Mouse (Mus musculus) heart, adult 8-10 months (tissue): ENCODE results near the gene Hist1h3b. TPM values are rescaled to one million over a fixed set of nuclear protein-coding genes. Genes with fewer than 3 reads are reported as not detected.
"Not testable (repeated sequence)": the region's sequence is repeated elsewhere in the genome, so short reads cannot be mapped to it uniquely, and the experiment has no call there.

Experiments used
- DNase-seq: peaks from one replicate; pipeline ENCODE4 v3.0.0; 2022; ENCODE audit warnings: low spot score
- total RNA-seq, 4 experiments: library from RNA; stranded (reverse); gene quantifications; 2 replicates each; pipeline ENCODE4 v1.2.4; 2022

Hist1h3b gene
- total RNA-seq, result 10 to 100 TPM in 1 of 4 experiments, 1 to 10 TPM in 3; 2.4 to 16.9 (median 4.5) TPM

GRCm38 (mm10) chr13:23752067-23752741 lies at the start of gene Hist1h3b:
Gene Hist1h3b (plus strand): TSS chr13:23752267.
- DNase-seq, result peak; percentile 78

DNA sequence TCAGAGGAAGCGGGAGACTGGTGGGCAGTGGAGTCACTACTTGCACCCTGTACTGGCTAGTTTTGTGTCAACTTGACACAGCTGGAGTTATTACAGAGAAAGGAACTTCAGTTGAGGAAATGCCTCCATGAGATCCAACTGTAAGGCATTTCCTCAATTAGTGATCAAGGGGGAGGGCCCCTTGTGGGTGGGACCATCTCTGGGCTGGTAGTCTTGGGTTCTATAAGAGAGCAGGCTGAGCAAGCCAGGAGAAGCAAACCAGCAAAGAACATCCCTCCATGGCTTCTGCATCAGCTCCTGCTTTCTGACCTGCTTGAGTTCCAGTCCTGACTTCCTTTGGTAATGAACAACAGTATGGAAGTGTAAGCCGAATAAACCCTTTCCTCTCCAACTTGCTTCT lies 49.3 kb upstream of the Hist1h3b start:
- DNase-seq, result not testable (repeated sequence)

- no peak for DNase-seq
These were observed 46.2 kb upstream of the Hist1h3b start for GRCm38 (mm10) chr13:23705751-23706356.

DNA sequence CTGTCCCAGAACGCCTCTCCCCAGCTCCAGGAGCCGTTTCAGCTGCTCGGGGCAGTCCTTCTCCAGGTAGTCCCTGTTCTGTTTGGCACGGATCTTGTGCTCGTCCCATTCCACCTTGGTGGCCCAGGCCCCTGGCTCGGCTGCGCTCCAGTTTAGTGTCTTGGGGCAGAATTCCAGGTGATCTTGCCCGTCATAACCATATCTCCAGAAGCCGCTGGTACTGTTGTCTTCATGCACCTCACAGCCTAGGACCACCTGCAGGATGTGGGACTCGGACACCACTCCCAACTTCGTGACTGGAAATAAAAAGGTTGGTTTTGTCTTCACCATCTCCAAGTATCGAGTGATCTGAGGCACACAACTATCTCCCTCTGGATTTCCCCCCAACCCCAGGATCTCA lies 45.3 kb upstream of the Hist1h3b start:
- DNase-seq, result no peak

- no peak for DNase-seq
These were observed 44.0 kb upstream of the Hist1h3b start for GRCm38 (mm10) chr13:23708041-23708440.

- DNase-seq, result no peak
These were observed 43.4 kb upstream of the Hist1h3b start for GRCm38 (mm10) chr13:23708654-23709053.

DNA sequence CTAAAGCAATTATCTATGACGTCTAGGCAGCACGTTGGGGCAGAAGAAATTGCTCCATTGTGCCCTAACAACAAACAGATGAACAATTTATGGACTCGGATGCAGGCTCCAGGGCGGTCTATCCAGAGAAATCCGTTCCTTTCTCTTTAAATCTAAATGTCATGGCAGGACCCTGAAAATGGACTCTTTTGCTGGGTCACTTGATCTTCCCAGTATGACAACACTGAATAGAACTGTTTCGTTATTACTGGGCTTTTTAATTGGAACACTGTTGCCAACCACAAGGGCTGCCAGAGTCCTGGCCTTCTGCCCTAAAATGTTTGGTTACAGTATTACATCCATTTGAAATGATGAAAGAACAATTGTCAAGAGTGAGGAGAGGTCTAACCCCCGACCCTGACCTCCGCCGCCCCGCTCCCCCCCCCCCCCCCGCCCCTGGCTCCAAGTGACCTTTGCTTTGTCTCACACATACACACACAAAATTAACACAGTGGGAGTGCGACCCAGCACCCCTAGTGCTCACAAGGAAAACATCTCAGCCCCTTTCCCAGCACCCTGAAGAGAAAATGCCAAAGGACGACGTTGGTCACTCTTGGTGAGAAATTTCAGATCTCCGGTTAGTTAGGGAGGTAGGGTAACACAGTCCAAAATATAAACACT lies 42.2 kb upstream of the Hist1h3b start:
- DNase-seq, result no peak

- peak; percentile 56 for DNase-seq
These were observed 41.5 kb upstream of the Hist1h3b start, which contains the start of gene Hfe for GRCm38 (mm10) chr13:23710374-23711089. Gene Hfe (minus strand): TSS chr13:23710854.

DNA sequence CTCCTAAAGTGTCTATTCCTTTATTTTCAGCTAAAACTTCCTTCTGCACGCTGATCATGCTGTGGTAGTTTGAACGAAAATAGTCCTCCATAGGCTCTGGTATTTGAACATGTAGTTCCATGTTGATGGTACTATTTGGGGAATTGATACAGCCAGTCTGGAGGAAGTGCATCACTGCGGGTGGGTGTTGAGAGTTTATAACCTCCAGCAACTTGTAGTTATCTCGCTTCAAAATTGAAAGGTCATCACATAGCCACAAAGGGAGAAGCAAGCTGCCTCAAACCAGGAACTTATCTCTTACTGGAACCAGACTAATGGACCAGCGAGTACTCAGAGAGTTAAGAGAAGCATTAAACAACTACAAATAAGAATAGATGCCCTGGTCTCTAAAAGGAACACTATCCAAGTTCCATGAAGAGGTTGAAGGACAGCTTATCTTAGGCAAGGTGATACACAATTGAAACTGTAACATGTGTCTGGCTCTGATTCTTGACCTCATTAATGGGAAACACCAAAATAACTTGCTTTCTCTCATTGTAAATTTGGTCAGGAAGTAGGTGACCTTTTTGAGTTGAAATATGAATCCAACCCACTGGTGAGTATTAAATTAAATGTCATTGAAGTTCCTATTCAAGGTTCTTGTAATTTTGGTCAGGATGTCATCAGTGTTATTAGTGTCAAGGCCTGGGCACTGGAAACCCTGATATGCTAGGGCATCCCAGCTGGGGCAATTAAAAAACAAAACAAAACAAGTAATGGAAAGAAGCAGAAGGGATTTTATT lies 35.6 kb upstream of the Hist1h3b start:
- DNase-seq, result peak; percentile 46

DNA sequence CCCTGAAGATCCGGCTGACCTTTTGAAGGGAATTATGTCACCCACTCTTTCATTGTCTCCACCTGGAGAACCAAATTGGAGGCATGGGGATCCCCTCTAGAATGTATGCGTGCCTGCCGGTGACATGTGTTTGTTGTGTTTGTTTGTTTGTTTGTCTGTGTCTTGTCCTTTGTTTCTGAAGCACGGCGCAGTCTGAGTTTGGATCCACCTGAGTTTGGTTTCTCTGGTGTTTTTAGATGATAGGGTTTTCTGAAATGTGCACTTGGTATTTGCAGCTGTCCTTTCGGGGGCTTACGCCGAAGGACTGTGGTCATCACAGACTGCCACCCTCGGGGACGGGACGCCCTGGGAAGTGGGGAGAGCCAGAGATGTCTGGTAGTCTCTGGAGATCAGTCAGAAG lies 34.9 kb upstream of the Hist1h3b start:
- no peak for DNase-seq

- not testable (repeated sequence) for DNase-seq
These were observed 34.3 kb upstream of the Hist1h3b start for GRCm38 (mm10) chr13:23717593-23718245.

DNA sequence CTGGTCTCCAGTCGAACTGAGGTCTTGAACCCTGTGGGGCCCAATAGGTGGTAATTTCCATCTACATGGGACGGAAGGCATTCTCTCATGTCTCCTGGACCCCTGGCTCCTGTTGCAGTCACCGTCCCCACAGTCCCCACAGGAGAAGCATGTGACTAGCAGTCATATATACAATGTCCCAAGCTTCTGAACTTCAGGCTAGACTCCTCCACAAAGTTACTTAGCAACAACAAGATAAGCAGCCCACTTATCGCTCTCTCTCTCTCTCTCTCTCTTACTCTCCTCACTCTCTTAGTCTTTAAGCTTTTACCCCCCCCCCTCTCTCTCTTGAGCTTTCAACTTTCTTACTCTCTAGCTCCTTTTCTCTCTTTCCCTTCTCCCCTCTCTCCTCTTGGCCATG lies 27.8 kb upstream of the Hist1h3b start:
- DNase-seq, result no peak

DNA sequence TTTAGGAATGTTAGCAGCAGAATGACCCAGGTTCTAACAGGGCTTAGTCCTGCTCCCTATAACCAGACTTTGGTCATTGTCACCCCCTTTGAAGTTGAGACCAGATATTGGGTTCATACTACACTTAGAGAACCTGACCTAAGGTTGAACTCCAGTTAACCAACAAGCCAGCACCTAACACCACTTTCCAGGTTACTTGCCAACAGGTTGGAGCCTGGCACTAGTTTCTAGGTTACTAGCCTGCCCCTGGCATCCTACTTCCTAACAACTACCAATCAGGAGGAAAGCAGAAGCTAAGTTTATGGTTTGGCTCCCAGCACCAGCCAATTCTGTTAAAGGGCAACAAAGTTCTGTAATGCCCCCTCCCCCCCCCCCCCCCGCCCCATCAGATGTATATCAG lies 26.9 kb upstream of the Hist1h3b start:
- DNase-seq, result no peak

- no peak for DNase-seq
These were observed 23.4 kb upstream of the Hist1h3b start for GRCm38 (mm10) chr13:23728472-23729191.

GRCm38 (mm10) chr13:23729192-23729525 lies 22.9 kb upstream of the Hist1h3b start:
- DNase-seq, result no peak

DNA sequence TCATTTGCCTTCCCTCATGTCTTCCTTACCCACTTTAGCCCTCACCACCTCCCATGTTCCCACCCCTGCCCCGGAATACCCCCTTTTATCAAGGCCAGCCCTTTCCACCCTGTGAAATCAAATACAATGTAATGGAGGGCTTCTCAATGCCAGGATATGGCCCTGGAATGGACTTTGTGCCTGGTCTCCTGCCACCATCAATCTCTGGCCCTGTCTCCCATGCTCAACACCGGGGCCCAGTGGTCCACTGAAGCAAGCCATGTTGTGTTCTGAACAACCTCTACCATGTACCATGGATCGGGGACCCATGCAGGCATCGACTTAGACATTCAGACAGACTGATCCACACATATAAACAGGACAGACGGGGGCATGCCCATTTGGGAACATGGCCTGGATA lies 22.4 kb upstream of the Hist1h3b start:
- DNase-seq, result no peak

DNA sequence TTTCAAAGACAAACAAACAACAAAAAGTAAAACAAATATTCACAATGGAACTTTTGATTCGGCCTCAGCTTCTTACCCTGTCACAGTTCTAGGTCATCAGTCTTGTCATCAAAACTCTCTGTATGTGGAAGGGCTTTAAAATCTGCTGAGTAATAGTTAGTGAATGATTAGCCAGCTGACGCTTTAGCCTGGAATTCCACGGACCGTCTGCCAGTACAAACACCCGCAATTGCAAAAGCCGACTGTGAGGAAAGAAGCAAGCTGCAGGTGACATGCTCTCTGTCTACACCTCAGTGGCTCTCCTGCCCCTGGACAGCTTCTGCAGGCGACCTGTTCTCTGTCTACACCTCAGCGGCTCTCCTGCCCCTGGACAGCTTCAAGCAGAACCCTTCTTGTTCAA lies 21.6 kb upstream of the Hist1h3b start:
- DNase-seq, result no peak

DNA sequence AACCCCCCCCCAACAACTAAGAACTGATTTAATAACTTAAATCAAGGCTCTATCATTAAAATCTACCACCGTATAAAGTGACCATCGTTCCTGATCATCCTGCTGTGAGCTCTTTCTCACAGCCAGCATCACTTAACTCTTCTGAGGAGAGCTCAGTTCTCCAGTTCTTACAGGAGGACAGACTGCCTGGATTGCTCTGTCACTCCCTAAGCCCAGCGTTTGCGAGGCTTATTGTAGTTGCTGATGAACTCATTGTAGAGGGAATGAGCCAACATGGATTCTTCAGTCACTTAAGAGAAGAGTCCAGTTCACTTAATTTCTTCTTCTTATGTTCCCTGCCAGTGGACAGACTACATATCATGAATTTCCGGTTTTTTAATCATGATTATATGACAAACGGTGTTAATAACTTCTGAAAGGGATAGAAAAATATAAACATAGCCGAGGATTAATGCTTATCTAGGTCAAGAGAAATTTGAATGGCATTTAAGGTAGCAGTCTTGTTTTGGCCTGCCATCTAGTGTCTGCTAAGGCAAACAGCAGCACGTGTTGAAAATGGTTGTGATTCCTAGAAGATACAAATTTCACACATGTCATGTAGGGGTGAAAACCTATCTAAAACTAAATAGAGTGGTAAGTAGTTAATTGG lies 19.8 kb upstream of the Hist1h3b start:
- DNase-seq, result peak; percentile 54

GRCm38 (mm10) chr13:23737091-23737490 lies 15.0 kb upstream of the Hist1h3b start:
- no peak for DNase-seq

DNA sequence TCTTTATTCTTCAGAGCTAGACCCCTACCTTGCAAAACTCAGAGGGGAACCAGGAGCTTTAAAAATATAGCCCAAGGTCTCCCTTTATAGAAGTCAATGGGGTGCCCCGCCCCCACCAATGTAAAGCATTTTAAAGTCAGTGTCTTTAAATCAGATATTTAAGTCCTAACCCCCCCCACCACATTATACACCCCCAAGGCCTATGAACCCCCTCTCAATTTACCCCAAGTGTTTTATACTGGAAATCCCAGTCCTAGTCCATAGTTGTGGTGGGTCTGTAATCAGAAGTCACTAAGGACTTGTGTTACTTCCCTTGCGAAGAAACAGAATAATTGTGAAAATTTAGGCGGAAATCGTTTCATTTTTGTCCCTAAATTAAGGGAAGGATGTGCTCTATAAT lies 14.0 kb upstream of the Hist1h3b start:
- DNase-seq, result no peak
